Mouse (Mus musculus) forebrain, embryonic 14.5 days (tissue): Measurements from ENCODE around the gene Gm20929. TPM values are rescaled to one million over a fixed set of nuclear protein-coding genes. Genes with fewer than 3 reads are reported as not detected.
"Not testable (repeated sequence)": the region's sequence is repeated elsewhere in the genome, so short reads cannot be mapped to it uniquely, and the experiment has no call there.

Experiments used
- ATAC-seq: fragments of 200-750 bp; cut with Nextera tagmentation; 2 replicates; pipeline ENCODE4 v1.8.0; 2017; ENCODE audit warnings: mild to moderate bottlenecking, moderate library complexity
- DNase-seq: peaks from one replicate; pipeline ENCODE4 v3.0.0-alpha.2; 2015; ENCODE audit warnings: low spot score
- H3K27ac ChIP-seq: fragments of 300-500 bp; sonication (generic); 2 replicates; pipeline ENCODE4 v1.5.1; 2014; ENCODE audit warnings: low read depth, mild to moderate bottlenecking, control low read depth, low read length, moderate library complexity
- H3K27me3 ChIP-seq: fragments of 300-500 bp; sonication (generic); replicated peaks from 2 replicates; pipeline ENCODE4 v1.6.1; 2014; ENCODE audit warnings: low read length, control low read depth, mixed read lengths; ENCODE audit not compliant: control insufficient read depth, insufficient read depth
- H3K36me3 ChIP-seq: fragments of 300-500 bp; sonication (generic); 2 replicates; pipeline ENCODE4 v1.6.1; 2014; ENCODE audit warnings: low read length, control low read depth; ENCODE audit not compliant: control insufficient read depth, insufficient read depth
- H3K4me1 ChIP-seq: fragments of 300-500 bp; sonication (generic); 2 replicates; pipeline ENCODE4 v1.6.1; 2014; ENCODE audit warnings: antibody characterized with exemption, low read length, control low read depth; ENCODE audit not compliant: control insufficient read depth, insufficient read depth
- H3K4me2 ChIP-seq: fragments of 300-500 bp; sonication (generic); 2 replicates; pipeline ENCODE4 v1.6.1; 2014; ENCODE audit warnings: mild to moderate bottlenecking, control low read depth, low read length
- H3K4me3 ChIP-seq: fragments of 300-500 bp; sonication (generic); 2 replicates; pipeline ENCODE4 v1.5.1; 2014; ENCODE audit warnings: low read depth, low read length, control low read depth
- H3K9ac ChIP-seq: fragments of 300-500 bp; sonication (generic); 2 replicates; pipeline ENCODE4 v1.6.1; 2014; ENCODE audit warnings: mild to moderate bottlenecking, low read length, control low read depth, moderate library complexity
- H3K9me3 ChIP-seq: fragments of 300-500 bp; sonication (generic); replicated peaks from 2 replicates; pipeline ENCODE4 v1.6.1; 2016; ENCODE audit warnings: low read length, control low read depth, mixed read lengths; ENCODE audit not compliant: control insufficient read depth
- WGBS: fragments of 180-500 bp; shearing (Covaris S2); extraction: QIAGEN DNeasy Blood & Tissue Kit; methylation state at CpG from one replicate; pipeline ENCODE4 v1.1.7; 2014; 5-methylcytosine and 5-hydroxymethylcytosine counted together
- polyA plus RNA-seq: library from polyadenylated mRNA; unstranded; fragments of >200 nt; fragmentation: Nextera tagmentation; extraction: Ambion mirVana; gene quantifications from 2 replicates; pipeline ENCODE4 v1.2.1, GENCODE M21; 2014

Gene Gm20929
- not detected in 2 replicates for polyA plus RNA-seq

DNA sequence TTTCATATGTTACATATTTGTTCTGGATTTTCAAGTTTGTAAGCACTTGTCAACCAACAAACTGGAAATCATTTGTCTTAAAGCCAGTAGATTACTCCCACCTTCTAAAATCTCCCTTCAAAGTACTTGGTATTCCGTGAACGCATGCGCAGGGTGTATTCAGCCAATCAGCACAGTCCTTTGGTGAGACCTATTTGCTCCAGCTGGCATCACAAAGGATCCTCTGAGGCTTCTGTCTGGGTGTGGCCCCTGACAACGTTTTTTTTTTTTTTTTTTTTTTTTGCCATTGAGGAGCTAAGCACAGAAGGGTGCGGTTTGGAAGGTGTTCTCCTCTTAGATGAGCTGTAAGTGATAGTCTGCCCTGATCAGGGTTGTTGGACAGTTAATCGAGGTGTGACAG lies at the start of gene Gm20929:
TSS of gene Gm20929 (plus strand) at position 301 of the 400 bp plus-strand sequence.
- H3K4me2 ChIP-seq, H3K36me3 ChIP-seq, H3K4me3 ChIP-seq, ATAC-seq, H3K9me3 ChIP-seq, H3K27me3 ChIP-seq, H3K9ac ChIP-seq, H3K27ac ChIP-seq, DNase-seq, H3K4me1 ChIP-seq: not testable (repeated sequence)
- no CpG with 5 or more reads among the region's 6 CpGs for WGBS
